Mouse (Mus musculus): ENCODE results near the gene Tmem266.

Tmem266 gene

GRCm38 (mm10) chr9:55326515-55327233 lies at the start of gene Tmem266, which contains the start of gene Nrg4:
TSS of gene Tmem266 (plus strand) at chr9:55326913.
TSS of gene Nrg4 (minus strand) at chr9:55326844.
- peak; percentile 36 to 45 for DNase-seq (ENCODE audit: low spot score in 2 of 2)

- DNase-seq (ENCODE audit: low spot score in 2 of 2) = no peak
These were observed 49.2 kb upstream of the Tmem266 start for GRCm38 (mm10) chr9:55277562-55277961.

- DNase-seq (ENCODE audit: low spot score in 2 of 2) = no peak
These were observed 47.4 kb upstream of the Tmem266 start for GRCm38 (mm10) chr9:55279114-55279825.

GRCm38 (mm10) chr9:55283516-55283915 lies 43.2 kb upstream of the Tmem266 start:
- peak; percentile 13 to 41 for DNase-seq (ENCODE audit: low spot score in 2 of 2)

- no peak for DNase-seq (ENCODE audit: low spot score in 2 of 2)
These were observed 41.5 kb upstream of the Tmem266 start for GRCm38 (mm10) chr9:55285197-55285596.

GRCm38 (mm10) chr9:55289475-55290198 lies 37.1 kb upstream of the Tmem266 start:
- DNase-seq (ENCODE audit: low spot score in 2 of 2) = no peak

- DNase-seq (ENCODE audit: low spot score in 2 of 2) = no peak
These were observed 34.7 kb upstream of the Tmem266 start for GRCm38 (mm10) chr9:55291966-55292365.

- DNase-seq (ENCODE audit: low spot score in 2 of 2) = no peak
These were observed 30.5 kb upstream of the Tmem266 start for GRCm38 (mm10) chr9:55296221-55296620.

- DNase-seq (ENCODE audit: low spot score in 2 of 2) = no peak
These were observed 19.6 kb upstream of the Tmem266 start for GRCm38 (mm10) chr9:55307066-55307465.

- no peak for DNase-seq (ENCODE audit: low spot score in 2 of 2)
These were observed 19.2 kb upstream of the Tmem266 start for GRCm38 (mm10) chr9:55307557-55307956.

- DNase-seq (ENCODE audit: low spot score in 2 of 2) = no peak
These were observed 18.3 kb upstream of the Tmem266 start for GRCm38 (mm10) chr9:55308455-55308854.

GRCm38 (mm10) chr9:55311560-55311959 lies 15.2 kb upstream of the Tmem266 start:
- peak; percentile 30 to 47 for DNase-seq (ENCODE audit: low spot score in 2 of 2)

- no peak for DNase-seq (ENCODE audit: low spot score in 2 of 2)
These were observed 13.0 kb upstream of the Tmem266 start for GRCm38 (mm10) chr9:55313619-55314261.

- no peak for DNase-seq (ENCODE audit: low spot score in 2 of 2)
These were observed 4.1 kb upstream of the Tmem266 start for GRCm38 (mm10) chr9:55322641-55323040.

- no peak for DNase-seq (ENCODE audit: low spot score in 2 of 2)
These were observed 2.6 kb upstream of the Tmem266 start for GRCm38 (mm10) chr9:55324085-55324484.

GRCm38 (mm10) chr9:55324516-55324915 lies 2.2 kb upstream of the Tmem266 start:
- no peak for DNase-seq (ENCODE audit: low spot score in 2 of 2)

GRCm38 (mm10) chr9:55325061-55325460 lies 1.7 kb upstream of the Tmem266 start:
- DNase-seq (ENCODE audit: low spot score in 2 of 2) = no peak

- no peak for DNase-seq (ENCODE audit: low spot score in 2 of 2)
These were observed 874 bp upstream of the Tmem266 start for GRCm38 (mm10) chr9:55325564-55326514.

GRCm38 (mm10) chr9:55327234-55327615 lies 512 bp downstream of the Tmem266 start:
- peak; percentile 43 to 56 for DNase-seq (ENCODE audit: low spot score in 2 of 2)

- no peak for DNase-seq (ENCODE audit: low spot score in 2 of 2)
These were observed 1.6 kb downstream of the Tmem266 start for GRCm38 (mm10) chr9:55328151-55328918.
